ENCODE assay signal across 12 mouse cellular contexts in the genomic region with DNA sequence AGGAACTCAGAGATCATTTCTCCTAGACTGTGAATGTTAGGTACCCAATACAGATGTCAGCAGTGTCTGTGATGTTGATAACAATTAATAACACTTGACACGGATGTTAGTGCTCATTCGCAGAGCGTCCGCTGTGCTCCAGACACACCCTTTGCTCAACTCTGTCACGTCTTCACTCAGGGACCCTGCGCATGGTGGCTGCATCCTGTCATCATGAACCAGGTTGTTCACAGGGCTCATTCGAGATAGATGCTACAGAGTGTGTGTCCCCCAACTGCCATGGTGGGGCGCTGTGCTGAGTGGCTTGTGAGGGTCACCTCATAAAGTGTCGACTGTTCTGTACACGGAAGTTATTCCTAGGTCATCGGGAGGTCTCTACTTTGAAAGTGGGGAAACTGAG.
A peak's percentile ranks its signal among the peaks of the same experiment; 100 is the strongest.
DNase-seq lines count a peak whose midpoint lies in the region; ATAC-seq and TF ChIP-seq lines count a peak whose summit lies in the region.
"Had no signal": no experiment of that assay in that cellular context is flagged by ENCODE, and none has a peak within 500 bp of the region (broad histone marks: within the 10 kb centered on the region; RNA-seq: fewer than 3 reads in every experiment).

No protein-coding gene starts in this region.

- intact Hi-C loops in gastrocnemius, adult 2 months (cut with DNase I): loop anchor here (5.0 kb wide), 1 partner anchor 383 kb away; a partner anchor contains a TSS

- peaks cover 52% of the 10 kb centered on the region for H3K4me1 ChIP-seq in kidney, embryonic 15.5 days
- peaks cover 55% of the 10 kb centered on the region for H3K4me1 ChIP-seq in limb, embryonic 13.5 days
- no peaks in the 10 kb centered on the region for H3K4me1 ChIP-seq in cerebellum, adult 2 months (ENCODE audit: control insufficient read depth, insufficient read depth, low read length)

- H3K4me3 ChIP-seq in gastrocnemius, adult 2 months: peak overlapping the region; percentile 54
- no peak overlapping the region for H3K4me3 ChIP-seq in kidney, embryonic 15.5 days (replicated peaks)
- H3K4me3 ChIP-seq in limb, embryonic 13.5 days: no peak overlapping the region
- H3K4me3 ChIP-seq in cerebellum, adult 2 months (replicated peaks; ENCODE audit: insufficient read depth, low read depth, low read length): no peak overlapping the region
- H3K4me3 ChIP-seq: hindbrain, embryonic 10.5 days; liver, embryonic 12.5 days had no signal

- H3K27me3 ChIP-seq in kidney, embryonic 15.5 days: peaks cover 6% of the 10 kb centered on the region
- peaks cover 12% of the 10 kb centered on the region for H3K27me3 ChIP-seq in limb, embryonic 13.5 days
- H3K27me3 ChIP-seq in cerebellum, adult 2 months (ENCODE audit: control insufficient read depth, insufficient read depth, low read length): no peaks in the 10 kb centered on the region
- H3K27me3 ChIP-seq: liver, embryonic 12.5 days had no signal

- ATAC-seq in kidney, embryonic 15.5 days (replicated peaks; ENCODE audit: low FRiP score): peak; percentile 3; the same call in 1 of the 2 replicates
- ATAC-seq in limb, embryonic 13.5 days (ENCODE audit: low FRiP score, low read depth): no peak
- ATAC-seq: forebrain, embryonic 16.5 days; liver, embryonic 12.5 days had no signal

- H3K36me3 ChIP-seq in kidney, embryonic 15.5 days: no peaks in the 10 kb centered on the region
- H3K36me3 ChIP-seq in limb, embryonic 13.5 days: no peaks in the 10 kb centered on the region
- H3K36me3 ChIP-seq: hindbrain, embryonic 10.5 days; liver, embryonic 12.5 days had no signal

- peak overlapping the region; percentile 94 for H3K27ac ChIP-seq in gastrocnemius, adult 2 months
- H3K27ac ChIP-seq in kidney, embryonic 15.5 days: peak overlapping the region; percentile 90
- peak overlapping the region; percentile 94 for H3K27ac ChIP-seq in limb, embryonic 13.5 days
- no peak overlapping the region for H3K27ac ChIP-seq in cerebellum, adult 2 months (ENCODE audit: insufficient read depth, low read length)
- H3K27ac ChIP-seq: liver, embryonic 12.5 days had no signal

- 57% methylated on average over 11 of the region's 11 CpGs for WGBS in kidney, embryonic 15.5 days
- WGBS in limb, embryonic 13.5 days: 64% methylated on average over 11 of the region's 11 CpGs
- 81% methylated on average over 11 of the region's 11 CpGs for WGBS in cerebellum, adult 2 months

- no peak overlapping the region for H3K9ac ChIP-seq in kidney, embryonic 15.5 days
- H3K9ac ChIP-seq in limb, embryonic 13.5 days: no peak overlapping the region
- H3K9ac ChIP-seq: liver, embryonic 12.5 days had no signal

- DNase-seq in gastrocnemius, adult 2 months: peak; percentile 51
- no peak for DNase-seq in gastrocnemius, postnatal 4 days (ENCODE audit: low spot score in 2 of 2)
- no peak for DNase-seq in kidney, adult 11 months
- DNase-seq in brain, embryonic 14.5 days (ENCODE audit: low read depth): no peak
- DNase-seq in cerebellum, adult 2 months: no peak
- no peak for DNase-seq in layer of hippocampus, adult 9-11 months
- DNase-seq: right cerebral cortex, postnatal 4 days had no signal

- H3K9me3 ChIP-seq in kidney, embryonic 15.5 days (replicated peaks): no peaks in the 10 kb centered on the region
- no peaks in the 10 kb centered on the region for H3K9me3 ChIP-seq in limb, embryonic 13.5 days
- H3K9me3 ChIP-seq: hindbrain, embryonic 10.5 days; liver, embryonic 12.5 days had no signal

- TF ChIP-seq CTCF in gastrocnemius, adult 2 months (IDR thresholded peaks at IDR 0.05): peak; percentile 47
- peak; percentile 11; the same call in 1 of the 2 replicates for TF ChIP-seq CTCF in brain, embryonic 14.5 days (IDR thresholded peaks at IDR 0.05; ENCODE audit: borderline replicate concordance, extremely low read depth, insufficient read depth, insufficient read length)
- TF ChIP-seq CTCF in cerebellum, adult 2 months (IDR thresholded peaks at IDR 0.05; ENCODE audit: borderline replicate concordance, insufficient read depth, low read depth, low read length): no peak

- H3K4me2 ChIP-seq in kidney, embryonic 15.5 days: no peak overlapping the region
- H3K4me2 ChIP-seq in limb, embryonic 13.5 days (replicated peaks): peak overlapping the region; percentile 38
- H3K4me2 ChIP-seq: liver, embryonic 12.5 days had no signal

- no peak for TF ChIP-seq POLR2A in brain, embryonic 14.5 days (IDR thresholded peaks at IDR 0.05; ENCODE audit: borderline replicate concordance, extremely low read depth, insufficient read depth, insufficient read length, poor library complexity, severe bottlenecking)
- TF ChIP-seq POLR2A in cerebellum, adult 2 months (IDR thresholded peaks at IDR 0.05; ENCODE audit: borderline replicate concordance, insufficient read depth, low read length): no peak
